Mouse (Mus musculus): ENCODE data around the gene Myo15b.

DNA sequence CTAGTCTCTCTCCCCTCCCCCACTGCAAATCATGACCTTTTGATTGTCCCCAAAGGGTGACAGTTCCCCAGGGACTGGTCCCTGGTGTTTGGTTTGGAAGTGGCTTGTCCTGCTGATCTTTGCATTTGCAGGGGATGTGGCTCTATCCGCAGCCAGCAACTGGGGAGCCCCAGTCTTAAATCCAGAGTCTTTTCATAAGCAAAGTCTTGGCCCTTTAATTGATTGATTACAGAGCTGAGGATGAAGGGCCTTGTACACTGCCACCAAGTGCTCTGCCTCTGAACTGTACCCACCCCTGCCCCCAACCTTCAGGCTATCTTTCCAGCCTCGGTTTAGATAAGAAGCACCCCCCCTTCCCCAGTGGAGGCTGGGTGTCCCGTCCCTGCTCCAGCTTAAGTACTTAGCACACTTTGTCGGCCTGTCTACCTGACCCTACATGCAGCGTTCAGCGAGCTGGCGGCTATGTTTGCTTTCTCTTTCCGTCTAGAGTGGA is 25.1 kb upstream of the Myo15b start:
- TF ChIP-seq CTCF (IDR thresholded peaks at IDR 0.05; ENCODE audit: low read depth, low read length) = 0 out of 2 replicates have a peak, but pooled peaks have one; percentile 11
- TF ChIP-seq POLR2A (IDR thresholded peaks at IDR 0.05; ENCODE audit: extremely low read depth, insufficient read depth, low read length) = no peak

All from liver, adult 2 months (tissue).